Mouse (Mus musculus) hematopoietic stem cell, adult 5-6 weeks (primary cell): ENCODE results near the gene Atpaf2. TPM values are rescaled to one million over a fixed set of nuclear protein-coding genes. Genes with fewer than 3 reads are reported as not detected.
A peak's percentile ranks its signal among the peaks of the same experiment; 100 is the strongest.

Experiments used
- ATAC-seq, 2 experiments: fragments of 125-278 bp in 1 of 2; replicated peaks in 1 of 2; 2 replicates each; pipeline ENCODE4 v1.8.0; 2016 to 2017; ENCODE audit warnings: inconsistent platforms in 2 of 2, mild to moderate bottlenecking in 2 of 2, moderate number of reproducible peaks in 2 of 2, low read depth in 1 of 2, moderate TSS enrichment in 1 of 2; ENCODE audit not compliant: low FRiP score in 2 of 2, poor library complexity in 2 of 2, severe bottlenecking in 2 of 2, insufficient read depth in 1 of 2, low TSS enrichment in 1 of 2
- total RNA-seq: library from RNA; stranded (forward); fragments of 172-1452, 232-1000 nt; gene quantifications from 2 replicates; pipeline ENCODE4 v1.2.3, GENCODE M21; 2017

Atpaf2 gene
- total RNA-seq, 1 experiment from 2014 or later, result 91.4 TPM

DNA sequence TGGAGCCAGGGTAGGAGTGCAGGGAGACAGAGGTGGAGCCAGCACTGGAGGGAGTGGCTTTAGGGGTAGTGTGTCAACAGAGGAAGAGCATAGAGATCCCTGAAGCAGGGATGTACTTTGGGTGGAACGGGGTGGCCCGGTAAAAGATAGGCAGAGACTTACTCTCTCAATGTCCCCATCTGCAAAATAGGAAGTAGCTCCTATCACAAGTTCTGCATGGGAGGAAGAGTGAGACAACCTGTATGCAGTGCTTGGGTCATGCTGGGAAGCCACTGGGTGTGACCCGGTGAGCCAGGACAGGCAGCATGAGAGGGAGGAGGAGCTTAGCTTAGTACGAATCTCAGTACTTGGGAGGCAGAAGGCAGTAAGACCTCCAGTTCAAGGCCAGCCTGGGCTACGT, 59.1 kb downstream of the Atpaf2 start:
- 0 out of 4 replicates have a peak, but pooled peaks of 1 of the 2 experiments have one; percentile 12 for ATAC-seq

DNA sequence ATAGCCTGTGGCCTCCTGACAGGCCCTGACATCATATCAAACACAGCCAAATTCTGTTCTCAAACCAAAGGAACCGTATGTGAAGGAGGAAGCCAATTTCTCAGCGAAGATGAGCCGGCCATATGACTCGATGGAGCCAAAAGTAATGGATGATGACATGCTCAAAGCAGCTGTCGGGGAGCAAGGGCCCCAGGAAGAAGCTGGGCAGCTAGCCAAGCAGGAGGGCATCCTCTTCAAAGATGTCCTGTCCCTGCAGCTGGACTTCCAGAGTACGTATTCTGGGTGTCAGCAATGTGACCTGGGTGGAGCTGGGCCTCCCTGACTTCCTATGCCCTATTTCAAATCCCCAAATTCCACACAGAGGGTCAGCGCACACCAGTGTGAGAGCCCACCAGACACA, 59.7 kb downstream of the Atpaf2 start:
- ATAC-seq, result no peak

DNA sequence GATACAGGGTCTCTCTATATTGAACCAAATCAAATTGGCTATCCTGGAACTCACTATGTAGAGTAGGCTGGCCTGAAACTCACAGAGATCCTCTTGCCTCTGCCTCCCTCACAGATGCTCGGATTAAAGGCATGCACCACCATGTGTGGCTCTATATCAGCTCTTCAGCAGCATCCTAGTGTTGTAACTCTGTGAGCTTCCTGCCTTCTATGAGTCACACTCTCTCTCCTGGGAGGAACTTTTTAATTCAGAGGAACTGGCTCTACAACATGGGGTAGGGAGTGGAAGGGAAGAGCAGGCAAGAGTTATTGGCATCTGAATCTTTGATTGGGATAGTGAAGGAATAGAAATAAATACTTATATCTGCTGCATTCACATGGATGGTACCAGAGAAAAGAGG, 61.1 kb downstream of the Atpaf2 start:
- no peak for ATAC-seq

DNA sequence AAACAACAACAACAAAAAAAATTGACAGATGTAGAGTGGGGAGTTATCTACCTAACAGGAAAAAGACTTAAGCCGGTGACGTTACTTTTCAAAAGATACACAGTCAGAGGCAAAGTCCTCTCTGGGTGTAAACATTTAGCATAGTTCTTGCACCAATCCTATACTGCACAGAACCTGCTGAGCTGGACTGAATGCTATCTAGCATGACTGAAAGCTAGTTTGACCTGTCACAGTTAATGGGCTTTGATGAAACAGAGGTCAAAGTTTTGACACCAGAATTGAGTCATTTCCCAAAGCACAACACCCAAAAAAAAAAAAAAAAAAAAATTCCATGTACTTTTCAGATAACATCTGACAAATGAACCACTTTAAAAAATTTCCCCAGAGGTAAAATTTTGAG, 62.3 kb downstream of the Atpaf2 start:
- no peak for ATAC-seq

DNA sequence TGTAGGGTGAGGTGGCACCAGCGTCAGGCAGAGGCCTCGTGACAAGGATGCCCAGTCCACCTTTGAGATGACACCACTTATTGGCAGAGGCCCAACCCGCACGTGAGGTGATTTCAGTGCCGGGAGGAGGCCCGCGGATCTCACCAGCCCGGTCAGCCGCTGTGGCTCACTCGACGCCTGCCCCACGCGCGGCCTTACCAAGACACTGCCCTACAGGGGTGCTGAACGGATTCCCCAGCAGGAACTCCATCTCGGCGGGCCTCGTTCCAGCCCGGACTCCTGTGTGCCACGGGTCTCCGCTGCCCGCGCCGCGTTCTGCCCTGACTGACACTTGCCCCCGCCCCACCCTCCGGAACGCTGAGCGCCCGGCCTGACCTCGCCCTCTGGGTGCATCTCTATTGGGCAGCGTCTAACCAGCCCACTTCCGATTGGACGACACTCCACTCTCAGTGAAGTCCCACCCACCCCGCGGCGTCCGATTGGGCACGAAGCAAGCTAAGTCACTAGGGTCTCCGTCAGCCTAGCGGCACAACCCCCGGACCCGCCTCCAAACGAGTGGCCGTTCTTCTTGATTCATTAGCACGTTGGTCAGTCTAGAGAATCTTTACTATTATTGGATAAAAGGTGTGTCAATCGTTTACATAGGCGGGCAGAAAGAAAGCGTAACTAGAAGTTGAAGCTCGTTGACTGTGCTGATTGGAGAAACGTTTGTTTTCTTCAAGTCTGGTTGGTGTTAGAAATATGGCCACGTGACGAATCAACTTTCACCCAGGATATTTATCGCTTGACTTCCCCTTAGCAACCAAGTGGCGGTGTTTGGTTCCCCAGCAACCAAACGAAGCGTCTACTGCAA, 65.5 kb downstream of the Atpaf2 start, which contains the start of the genes Tom1l2 and Drc3:
Gene Tom1l2 (minus strand): TSS at position 347 of the 853 bp plus-strand sequence.
Gene Drc3 (plus strand): TSS at position 771 of the 853 bp plus-strand sequence.
- ATAC-seq, result peak; percentile 98 to 99

DNA sequence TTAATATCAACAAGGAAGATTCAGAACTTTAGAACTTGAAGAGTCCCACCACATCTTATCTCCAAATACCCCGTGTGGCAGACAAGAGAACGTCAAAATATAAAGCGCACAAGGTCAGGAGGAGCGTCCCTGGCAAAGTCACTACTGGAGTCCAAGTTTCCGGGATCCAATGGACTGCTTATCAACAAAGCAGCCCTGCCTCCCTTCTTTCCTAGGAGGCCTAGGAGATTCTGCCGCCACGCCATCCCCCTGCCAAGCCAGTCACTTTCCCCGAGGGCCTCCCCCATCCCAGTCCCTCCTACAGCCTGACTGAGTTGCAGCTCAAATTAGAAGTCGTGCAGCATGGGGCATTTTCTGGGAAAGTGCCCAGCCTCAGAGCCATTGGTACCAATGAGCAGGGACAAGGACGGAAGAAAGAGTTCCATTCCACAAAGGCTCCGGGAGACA, 66.3 kb downstream of the Atpaf2 start:
- no peak for ATAC-seq

DNA sequence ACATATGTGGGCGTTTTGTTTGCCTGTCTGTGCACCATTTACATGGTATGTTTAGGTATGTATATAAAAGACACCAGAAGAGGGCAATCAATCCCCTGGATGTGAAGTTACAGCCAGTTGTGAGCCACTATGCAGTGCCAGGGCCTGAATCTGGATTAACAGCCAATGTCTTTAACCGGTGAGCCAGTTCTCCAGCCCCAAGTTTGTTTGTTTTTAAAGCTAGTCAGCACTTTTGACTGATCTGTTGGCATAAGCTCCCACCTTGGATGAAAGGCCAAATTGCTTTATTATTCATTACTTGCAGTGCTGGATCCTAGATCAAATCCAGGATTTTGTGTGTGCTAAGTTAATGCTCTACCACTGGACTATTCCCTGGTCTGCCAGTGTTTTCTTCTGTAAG, 66.9 kb downstream of the Atpaf2 start:
- no peak for ATAC-seq

Other genes with a start within 250 kb of the Atpaf2 start
- 59.3 and 63.0 TPM in 2 replicates for gene Srebf1, start 195.9 kb downstream of the Atpaf2 start, total RNA-seq
- 13.0 and 13.5 TPM in 2 replicates for gene Tom1l2, start 65.6 kb downstream of the Atpaf2 start, total RNA-seq
- 0.79 and 2.0 TPM in 2 replicates for gene Drc3, start 65.1 kb downstream of the Atpaf2 start, total RNA-seq
- gene Gid4, start 1.3 kb downstream of the Atpaf2 start, total RNA-seq, result 35.3 and 35.6 TPM in 2 replicates
- gene Drg2, start 36.1 kb upstream of the Atpaf2 start, total RNA-seq, result 73.9 and 84.2 TPM in 2 replicates
- gene Myo15, start 50.9 kb upstream of the Atpaf2 start, total RNA-seq, result 0.50 and 0.79 TPM in 2 replicates
- gene Alkbh5, start 117.9 kb upstream of the Atpaf2 start, total RNA-seq, result 28.9 and 30.8 TPM in 2 replicates